Mouse (Mus musculus): ENCODE measurements around the gene Gja8. TPM values are rescaled to one million over a fixed set of nuclear protein-coding genes. Genes with fewer than 3 reads are reported as not detected.

The Gja8 gene
- polyA plus RNA-seq, 2 experiments: not detected

DNA sequence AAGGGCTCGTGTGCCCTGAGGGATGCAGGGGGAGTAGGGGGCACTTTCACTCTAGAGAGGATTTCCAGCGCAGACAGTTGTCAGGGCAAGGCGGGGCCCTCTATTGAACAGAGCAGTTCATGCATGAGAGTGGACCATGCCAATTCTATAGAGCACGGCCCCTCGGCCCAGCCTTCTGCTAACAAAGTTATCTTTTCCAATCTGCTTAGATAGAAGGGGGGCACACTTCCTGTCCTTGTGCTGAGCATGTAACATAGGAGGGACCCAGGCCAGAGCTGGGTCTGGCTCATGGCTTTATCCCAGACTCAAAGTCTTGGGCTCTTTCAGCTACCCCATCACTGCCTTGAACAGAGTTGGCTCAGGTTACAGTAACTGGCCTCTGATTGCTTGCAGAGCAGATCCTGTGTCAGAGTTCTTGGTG is 5.5 kb upstream of the Gja8 start:
- 61% methylated on average over 5 of the region's 5 CpGs for WGBS
- Histone ChIP-seq H3K36me3 (ENCODE audit: control insufficient read depth, insufficient read depth, low read length) (no peaks in the 10 kb centered on the region), H3K9me3 (ENCODE audit: control insufficient read depth, low read length) (no peaks in the 10 kb centered on the region), H3K4me2 (replicated peaks; ENCODE audit: low read depth, low read length, severe bottlenecking) (no peak overlapping the region), H3K9ac (ENCODE audit: low read depth, low read length, severe bottlenecking) (no peak overlapping the region), H3K27ac (replicated peaks; ENCODE audit: low read depth, low read length) (no peak overlapping the region), H3K4me1 (ENCODE audit: control insufficient read depth, insufficient read depth, low read length) (0 out of 2 replicates have a peak, but pooled peaks cover 2% of the 10 kb centered on the region), H3K4me3 (replicated peaks; ENCODE audit: low read length) (no peak overlapping the region), H3K27me3 (ENCODE audit: control insufficient read depth, insufficient read depth, low read length) (no peaks in the 10 kb centered on the region)
- DNase-seq (ENCODE audit: low spot score): no peak
- ATAC-seq (ENCODE audit: low FRiP score, low read depth): no peak
- no peak for TF ChIP-seq POLR2A (IDR thresholded peaks at IDR 0.05; ENCODE audit: borderline replicate concordance, extremely low read depth, insufficient read depth, insufficient read length)

DNA sequence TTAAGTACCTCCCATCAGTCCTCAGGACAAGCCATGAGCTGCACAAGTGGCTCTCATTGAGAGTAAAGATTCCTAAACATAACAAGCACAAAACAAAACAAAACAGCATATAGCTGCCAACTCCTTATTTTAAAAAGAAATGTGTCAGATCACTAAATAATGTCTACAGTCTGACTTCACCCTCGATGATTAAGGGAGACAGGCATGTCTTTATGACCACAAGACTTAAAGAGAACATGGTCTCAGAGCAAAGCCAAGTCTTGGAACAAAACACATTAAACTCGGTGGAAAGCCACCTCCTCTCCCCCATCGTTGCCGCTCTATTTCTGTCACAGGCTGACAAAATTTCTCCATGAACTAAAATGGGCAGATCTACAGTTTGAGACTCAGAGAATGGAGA is 1.2 kb downstream of the Gja8 start:
- H3K27ac ChIP-seq (replicated peaks; ENCODE audit: low read depth, low read length): no peak overlapping the region
- no peak for TF ChIP-seq POLR2A (IDR thresholded peaks at IDR 0.05; ENCODE audit: borderline replicate concordance, extremely low read depth, insufficient read depth, insufficient read length)
- H3K4me1 ChIP-seq (ENCODE audit: control insufficient read depth, insufficient read depth, low read length): peaks cover 9% of the 10 kb centered on the region; the same call in 1 of the 2 replicates
- H3K9ac ChIP-seq (ENCODE audit: low read depth, low read length, severe bottlenecking): no peak overlapping the region
- H3K27me3 ChIP-seq (ENCODE audit: control insufficient read depth, insufficient read depth, low read length): 0 out of 2 replicates have a peak, but pooled peaks cover 5% of the 10 kb centered on the region
- no peak overlapping the region for H3K4me3 ChIP-seq (replicated peaks; ENCODE audit: low read length)
- DNase-seq (ENCODE audit: low spot score) (no peak), ATAC-seq (ENCODE audit: low FRiP score, low read depth) (no peak)
- WGBS: 79% methylated on average over 4 of the region's 4 CpGs
- H3K4me2 ChIP-seq (replicated peaks; ENCODE audit: low read depth, low read length, severe bottlenecking): no peak overlapping the region
- no peaks in the 10 kb centered on the region for H3K9me3 ChIP-seq (ENCODE audit: control insufficient read depth, low read length)
- no peaks in the 10 kb centered on the region for H3K36me3 ChIP-seq (ENCODE audit: control insufficient read depth, insufficient read depth, low read length)

DNA sequence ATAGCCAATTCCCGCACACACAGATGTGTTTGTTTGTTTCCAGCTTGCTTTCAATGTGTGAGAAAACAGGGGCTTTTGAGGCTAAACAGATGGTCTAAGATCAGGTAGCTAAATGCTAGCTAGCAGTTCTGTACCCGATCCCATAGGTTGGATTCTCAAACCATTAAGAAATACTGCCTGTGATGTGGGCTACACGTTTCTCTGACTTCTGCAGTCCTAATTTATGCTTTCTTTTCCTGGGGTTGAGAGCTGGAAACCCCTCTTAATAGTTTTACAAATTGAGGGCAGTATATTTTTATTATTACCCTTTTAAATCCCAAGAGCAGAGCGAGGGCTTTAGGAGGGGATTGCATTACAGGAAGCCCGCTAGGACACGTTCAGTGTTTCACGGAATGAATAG is 4.8 kb downstream of the Gja8 start:
- no peak overlapping the region for H3K4me3 ChIP-seq (replicated peaks; ENCODE audit: low read length)
- H3K36me3 ChIP-seq (ENCODE audit: control insufficient read depth, insufficient read depth, low read length): no peaks in the 10 kb centered on the region
- peaks cover 9% of the 10 kb centered on the region; the same call in 1 of the 2 replicates for H3K4me1 ChIP-seq (ENCODE audit: control insufficient read depth, insufficient read depth, low read length)
- no peak overlapping the region for H3K9ac ChIP-seq (ENCODE audit: low read depth, low read length, severe bottlenecking)
- peaks cover 20% of the 10 kb centered on the region; the same call in 1 of the 2 replicates for H3K27me3 ChIP-seq (ENCODE audit: control insufficient read depth, insufficient read depth, low read length)
- no peak overlapping the region for H3K4me2 ChIP-seq (replicated peaks; ENCODE audit: low read depth, low read length, severe bottlenecking)
- H3K9me3 ChIP-seq (ENCODE audit: control insufficient read depth, low read length): no peaks in the 10 kb centered on the region
- H3K27ac ChIP-seq (replicated peaks; ENCODE audit: low read depth, low read length): no peak overlapping the region
- DNase-seq (ENCODE audit: low spot score) (peak; percentile 12), ATAC-seq (ENCODE audit: low FRiP score, low read depth) (no peak)
- 12% methylated on average over 7 of the region's 7 CpGs for WGBS
- TF ChIP-seq POLR2A (IDR thresholded peaks at IDR 0.05; ENCODE audit: borderline replicate concordance, extremely low read depth, insufficient read depth, insufficient read length): no peak

DNA sequence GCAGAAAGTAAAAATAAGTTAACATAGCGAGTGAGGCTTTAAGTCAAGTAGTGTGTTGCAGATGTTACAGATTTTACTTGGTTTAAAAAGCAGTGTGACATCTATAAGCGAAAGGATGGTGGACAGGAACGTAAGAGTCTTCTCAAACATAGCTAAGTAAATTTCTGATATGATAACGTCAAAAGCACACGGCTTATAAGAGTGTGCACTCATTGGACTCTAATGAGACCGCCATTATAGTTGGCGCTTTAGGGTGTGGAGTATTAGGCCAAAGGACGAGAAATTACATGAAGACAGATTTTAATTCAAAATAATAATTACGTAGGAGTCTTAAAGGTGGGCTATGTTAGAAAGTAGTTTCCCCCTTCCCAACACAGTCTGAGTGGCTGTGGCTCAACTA is 20.2 kb downstream of the Gja8 start:
- H3K27ac ChIP-seq (replicated peaks; ENCODE audit: low read depth, low read length): no peak overlapping the region
- H3K27me3 ChIP-seq (ENCODE audit: control insufficient read depth, insufficient read depth, low read length): no peaks in the 10 kb centered on the region
- WGBS: 43% methylated on average over 9 of the region's 9 CpGs
- ATAC-seq (ENCODE audit: low FRiP score, low read depth) (no peak), DNase-seq (ENCODE audit: low spot score) (no peak)
- no peaks in the 10 kb centered on the region for H3K9me3 ChIP-seq (ENCODE audit: control insufficient read depth, low read length)
- H3K36me3 ChIP-seq (ENCODE audit: control insufficient read depth, insufficient read depth, low read length): no peaks in the 10 kb centered on the region
- peaks cover 4% of the 10 kb centered on the region for H3K4me1 ChIP-seq (ENCODE audit: control insufficient read depth, insufficient read depth, low read length)
- peak overlapping the region; percentile 94 for H3K4me3 ChIP-seq (replicated peaks; ENCODE audit: low read length)
- H3K9ac ChIP-seq (ENCODE audit: low read depth, low read length, severe bottlenecking): peak overlapping the region; percentile 86
- TF ChIP-seq POLR2A (IDR thresholded peaks at IDR 0.05; ENCODE audit: borderline replicate concordance, extremely low read depth, insufficient read depth, insufficient read length): no peak
- peak overlapping the region; percentile 86 for H3K4me2 ChIP-seq (replicated peaks; ENCODE audit: low read depth, low read length, severe bottlenecking)

DNA sequence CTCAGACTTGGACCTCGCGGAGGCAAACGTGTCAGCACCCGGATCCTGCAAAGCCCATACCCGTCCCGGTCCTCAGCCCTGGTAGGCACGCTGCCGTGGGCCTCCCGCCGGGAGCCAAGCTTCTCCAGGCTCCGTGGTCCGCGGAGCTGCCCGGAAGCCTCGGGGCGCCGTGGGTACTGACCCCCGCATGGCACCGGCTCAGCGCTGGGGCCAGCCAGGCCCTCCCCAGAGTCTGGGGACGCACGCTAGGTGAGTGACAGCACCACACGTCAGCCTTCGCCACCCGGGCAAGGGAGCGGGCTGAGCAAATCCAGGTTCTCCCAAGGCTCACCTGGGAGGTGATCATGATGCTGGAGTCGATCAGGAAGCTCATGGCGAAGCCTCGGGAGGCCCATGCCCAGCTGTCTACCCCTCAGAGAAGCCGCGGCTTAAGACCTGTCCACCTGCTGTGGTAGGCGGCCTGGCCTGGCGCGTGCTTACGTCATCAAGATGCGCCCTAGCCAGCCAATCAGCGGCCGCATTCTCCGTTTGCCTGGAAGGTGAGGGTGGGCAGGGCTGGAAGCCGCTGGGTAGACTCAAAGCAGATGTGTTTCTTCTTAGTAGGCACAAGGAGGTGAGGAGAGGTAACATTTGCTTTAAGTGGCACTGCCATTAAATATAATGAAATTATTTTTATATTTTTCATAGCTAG is 20.8 kb downstream of the Gja8 start, which contains the start of gene Gpr89:
Gene Gpr89 (minus strand): TSS at position 496 of the 691 bp plus-strand sequence.
- ATAC-seq (ENCODE audit: low FRiP score, low read depth): peak; percentile 95
- Histone ChIP-seq H3K27ac (replicated peaks; ENCODE audit: low read depth, low read length) (no peak within 1 kb of the TSS), H3K4me2 (replicated peaks; ENCODE audit: low read depth, low read length, severe bottlenecking) (peak within 1 kb of the TSS; percentile 86), H3K9me3 (ENCODE audit: control insufficient read depth, low read length) (no peaks in the 10 kb centered on the region), H3K4me1 (ENCODE audit: control insufficient read depth, insufficient read depth, low read length) (peaks cover 4% of the 10 kb centered on the region), H3K4me3 (replicated peaks; ENCODE audit: low read length) (peak within 1 kb of the TSS; percentile 94), H3K9ac (ENCODE audit: low read depth, low read length, severe bottlenecking) (peak within 1 kb of the TSS; percentile 86), H3K27me3 (ENCODE audit: control insufficient read depth, insufficient read depth, low read length) (no peaks in the 10 kb centered on the region), H3K36me3 (ENCODE audit: control insufficient read depth, insufficient read depth, low read length) (no peaks in the 10 kb centered on the region)
- WGBS: under 1% methylated on average over 35 of the region's 40 CpGs
- DNase-seq (ENCODE audit: low spot score): peak; percentile 93
- peak; percentile 55; the same call in 1 of the 2 replicates for TF ChIP-seq POLR2A (IDR thresholded peaks at IDR 0.05; ENCODE audit: borderline replicate concordance, extremely low read depth, insufficient read depth, insufficient read length)
